Mouse (Mus musculus) spleen, adult 2 months (tissue): Measurements from ENCODE around the gene Adam1a.

Source experiments
- CTCF ChIP-seq: fragments of 200-500 bp; IDR thresholded peaks from 2 replicates; pipeline ENCODE4 v1.5.1; 2011; ENCODE audit warnings: mild to moderate bottlenecking, inconsistent platforms; ENCODE audit not compliant: insufficient read depth, insufficient read length, insufficient replicate concordance; ENCODE audit errors: extremely low read depth
- POLR2A ChIP-seq: fragments of 200-500 bp; IDR thresholded peaks from 2 replicates; pipeline ENCODE4 v1.6.1; 2011; ENCODE audit warnings: low read depth, low read length, inconsistent platforms

DNA sequence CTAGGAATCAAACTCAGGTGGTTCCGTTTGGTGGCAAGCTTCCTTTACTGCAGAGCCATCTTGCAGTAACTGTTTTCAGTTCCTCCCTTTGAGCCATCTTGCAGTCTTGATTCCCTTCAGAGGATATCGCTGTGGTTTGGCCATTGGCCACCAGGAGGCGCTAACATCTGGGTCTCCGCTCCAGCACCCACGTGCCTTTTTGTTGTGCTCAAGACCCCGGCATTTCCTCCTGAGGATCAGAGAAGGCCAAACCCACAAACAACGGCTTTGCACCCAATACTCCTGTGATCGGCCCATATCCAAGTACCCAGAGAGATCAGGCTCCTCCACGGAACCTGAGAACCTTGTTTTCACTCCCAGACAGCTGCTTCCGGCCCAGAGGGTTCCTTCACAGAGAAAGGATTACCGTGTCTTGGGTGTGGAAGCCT, 19.2 kb upstream of the Adam1a start:
- peak; percentile 93 for TF ChIP-seq CTCF
- no peak for TF ChIP-seq POLR2A
